Mouse (Mus musculus) adrenal gland (tissue): Measurements from ENCODE around the gene Mfsd2a.

ENCODE experiments used
- intact Hi-C: fragments of 180-260 bp; cut with DNase I; formaldehyde crosslinking; loops from one replicate; pipeline ENCODE4 v1.15.1; 2025
- long read RNA-seq, 2 experiments: library from polyadenylated mRNA; unstranded; transcript quantifications; one replicate each; pipeline ENCODE4 v2.0.0; 2020; ENCODE audit warnings: borderline replicate concordance in 1 of 2; ENCODE audit not compliant: insufficient replicate concordance in 1 of 2

Mfsd2a gene
- long read RNA-seq, experiment 1, partial matches to known transcripts, result 0 of 1 reads
- long read RNA-seq, experiment 1, other reads (novel, unspliced or antisense), result 1 of 1 reads
- long read RNA-seq, experiment 2, partial matches to known transcripts, result 0 of 1 reads
- long read RNA-seq, experiment 2, other reads (novel, unspliced or antisense), result 1 of 1 reads

DNA sequence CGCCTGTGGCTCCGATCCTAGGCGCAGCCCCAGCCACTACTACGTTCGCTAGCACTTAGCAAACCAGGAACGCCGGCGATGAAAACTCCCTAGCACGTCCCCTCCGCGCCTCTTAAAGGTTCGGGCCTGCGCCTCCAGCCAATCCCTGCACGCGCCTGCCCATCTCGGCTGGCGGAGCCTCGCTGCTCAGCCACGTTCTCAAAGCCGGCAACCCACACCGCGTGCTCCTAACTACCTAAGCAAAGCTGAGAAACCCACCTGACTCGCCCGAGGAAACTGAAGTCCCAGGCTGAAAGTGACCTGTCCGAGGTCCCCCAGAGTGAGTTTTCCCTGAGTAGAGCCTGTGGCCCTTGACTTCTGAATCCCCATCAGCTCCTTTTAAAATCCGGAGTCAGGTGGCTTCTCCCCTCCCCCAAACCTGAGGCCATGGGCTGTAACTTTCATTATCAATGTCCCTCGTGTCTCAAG is at the start of gene Mfsd2a:
Mfsd2a (minus strand) TSS at position 89 of the 468 bp plus-strand sequence.
- intact Hi-C loops, result no loop called here

DNA sequence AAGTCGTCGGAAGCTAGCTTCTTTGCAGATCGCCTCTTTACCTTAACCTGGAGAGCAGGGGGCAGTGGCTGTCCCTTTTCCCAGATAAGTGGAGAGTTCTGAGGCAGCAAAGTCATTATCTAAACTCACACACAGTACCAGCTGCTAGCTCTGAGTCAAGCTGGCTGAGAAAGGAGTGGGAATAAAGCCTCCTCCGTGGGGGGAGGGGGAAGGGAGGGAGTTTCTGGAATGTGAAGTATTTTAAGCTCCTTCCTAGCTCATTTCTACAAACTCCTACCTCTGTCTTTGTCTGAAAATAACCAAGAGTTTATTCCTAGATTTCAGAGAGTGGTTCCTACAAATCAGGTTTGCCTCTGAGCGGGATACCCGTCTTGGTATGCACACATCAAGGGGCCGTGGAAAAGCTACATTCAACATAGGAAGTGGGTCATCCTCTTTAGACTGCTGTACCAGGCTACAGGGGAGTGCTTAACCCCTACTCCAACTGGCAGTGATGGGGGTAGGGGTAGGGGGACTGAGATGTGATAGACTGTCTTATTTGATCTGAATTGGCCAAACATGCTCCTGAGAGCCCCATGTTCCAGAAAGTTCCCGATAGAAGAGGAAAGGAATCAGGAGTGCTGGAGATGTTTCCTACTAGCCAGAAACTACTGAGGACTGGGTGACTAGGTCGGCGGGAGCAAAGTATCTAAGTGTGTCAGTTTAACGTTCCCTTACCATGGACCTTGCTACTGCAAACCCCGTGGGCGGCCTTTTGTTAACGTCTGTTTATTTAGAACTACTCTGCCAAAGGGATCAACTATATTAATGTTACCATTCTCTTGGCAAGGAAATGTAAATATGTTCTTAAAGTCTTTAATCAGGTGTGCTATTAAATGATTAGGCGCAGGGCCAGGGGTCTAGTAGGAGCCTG is 44.3 kb upstream of the Mfsd2a start:
- intact Hi-C loops, result no loop called here

DNA sequence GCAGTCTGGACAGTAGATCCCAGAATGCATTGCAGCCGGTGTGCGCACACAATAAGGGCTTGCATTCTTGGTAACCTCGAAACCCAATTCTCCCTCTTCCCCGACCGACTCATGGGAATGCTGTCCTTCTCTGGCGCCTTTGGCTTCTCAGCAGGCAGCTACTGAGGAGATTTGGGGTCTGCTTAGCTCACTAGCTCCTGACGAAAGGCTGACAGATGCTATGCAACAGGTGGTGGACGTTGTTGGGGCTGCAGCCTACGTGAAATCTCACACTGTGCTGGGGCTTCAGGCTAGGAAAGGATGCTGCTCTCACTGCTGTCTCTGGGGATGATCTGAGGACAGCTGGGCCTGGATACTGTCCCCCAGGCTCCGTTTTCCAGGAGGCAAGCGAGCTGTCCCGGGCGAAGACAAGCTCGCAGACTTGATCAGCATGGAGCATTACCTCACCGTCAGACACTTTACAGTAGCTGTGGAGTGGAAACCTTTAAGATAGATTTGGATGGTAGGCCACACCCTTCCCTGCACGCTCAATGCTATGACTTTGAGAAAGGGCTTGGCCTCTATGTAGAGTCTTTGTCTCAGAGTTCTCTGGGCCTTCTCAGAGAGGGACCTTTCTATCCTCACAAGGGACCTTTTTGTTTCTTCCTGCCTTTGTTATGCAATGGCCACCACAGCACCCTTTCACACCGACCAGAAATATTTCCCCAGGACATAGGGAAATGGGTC is 39.8 kb upstream of the Mfsd2a start:
- intact Hi-C loops, result no loop called here

DNA sequence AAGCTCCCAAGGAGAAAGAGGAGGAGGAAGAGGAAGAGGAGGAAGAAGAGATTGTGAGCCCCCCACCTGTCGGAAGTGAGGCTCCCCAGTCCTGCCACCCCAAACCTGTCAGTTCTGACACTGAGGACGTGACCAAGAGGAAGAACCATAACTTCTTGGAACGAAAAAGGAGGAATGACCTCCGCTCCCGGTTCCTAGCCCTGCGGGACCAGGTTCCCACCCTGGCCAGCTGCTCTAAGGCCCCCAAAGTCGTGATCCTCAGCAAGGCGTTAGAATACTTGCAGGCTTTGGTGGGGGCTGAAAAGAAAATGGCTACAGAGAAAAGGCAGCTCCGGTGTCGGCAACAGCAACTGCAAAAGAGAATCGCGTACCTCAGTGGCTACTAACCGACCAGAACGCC is 39.1 kb upstream of the Mfsd2a start:
- intact Hi-C loops, result no loop called here

DNA sequence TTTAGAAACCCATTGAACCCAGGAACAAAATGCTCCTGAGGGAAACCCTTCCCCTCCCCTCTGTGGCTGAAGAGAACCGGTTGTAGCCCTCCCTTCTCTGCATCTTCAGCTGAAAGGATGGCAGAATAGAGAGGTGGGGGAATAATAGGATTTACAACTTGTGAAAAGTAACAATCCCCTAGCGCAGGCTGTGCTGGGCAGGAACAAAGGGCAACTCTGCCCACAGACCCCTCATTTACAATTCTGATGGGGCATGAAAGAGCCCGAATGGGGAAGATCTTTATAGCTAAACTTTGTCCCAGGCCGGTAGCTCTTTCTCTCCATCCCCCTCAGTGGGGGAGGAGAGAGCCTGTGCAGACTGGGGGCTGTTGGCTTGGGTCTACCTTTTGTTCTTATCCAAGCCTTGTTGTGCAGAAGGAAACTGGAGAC is 38.3 kb upstream of the Mfsd2a start:
- intact Hi-C loops, result no loop called here

DNA sequence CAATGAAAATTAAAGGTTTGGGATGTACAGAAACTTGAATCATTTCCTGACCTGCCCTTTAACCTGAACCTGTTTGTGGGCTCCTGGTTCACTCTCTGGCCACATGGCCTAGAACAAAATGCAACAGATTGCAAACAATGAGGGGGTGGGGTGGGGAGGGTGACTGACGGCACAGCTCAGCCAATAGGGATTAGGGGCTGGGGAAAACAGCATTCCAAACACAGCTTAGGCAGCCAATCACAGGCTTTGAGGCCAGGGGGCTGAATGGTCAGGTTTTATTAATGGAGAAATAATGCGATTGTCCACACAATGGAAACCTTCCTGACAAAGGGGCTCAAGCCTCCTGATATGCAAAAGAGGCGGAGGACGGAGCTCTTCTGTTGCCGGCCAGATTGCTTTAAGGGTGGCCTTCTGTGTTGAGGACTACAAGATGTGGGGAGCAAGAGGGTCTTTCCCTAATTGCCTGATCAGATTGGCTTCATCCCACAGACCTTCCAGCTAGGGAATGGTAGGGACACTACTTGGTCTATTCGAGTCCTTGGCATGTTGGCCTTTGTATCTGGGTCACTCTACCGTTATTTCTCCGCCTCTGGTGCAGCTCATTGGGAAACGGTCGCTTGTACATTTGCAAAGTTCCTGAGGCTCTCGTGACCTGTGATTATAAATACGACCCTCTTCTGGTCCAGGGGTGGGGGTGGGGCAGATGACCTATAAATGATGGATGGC is 37.7 kb upstream of the Mfsd2a start:
- intact Hi-C loops, result no loop called here

DNA sequence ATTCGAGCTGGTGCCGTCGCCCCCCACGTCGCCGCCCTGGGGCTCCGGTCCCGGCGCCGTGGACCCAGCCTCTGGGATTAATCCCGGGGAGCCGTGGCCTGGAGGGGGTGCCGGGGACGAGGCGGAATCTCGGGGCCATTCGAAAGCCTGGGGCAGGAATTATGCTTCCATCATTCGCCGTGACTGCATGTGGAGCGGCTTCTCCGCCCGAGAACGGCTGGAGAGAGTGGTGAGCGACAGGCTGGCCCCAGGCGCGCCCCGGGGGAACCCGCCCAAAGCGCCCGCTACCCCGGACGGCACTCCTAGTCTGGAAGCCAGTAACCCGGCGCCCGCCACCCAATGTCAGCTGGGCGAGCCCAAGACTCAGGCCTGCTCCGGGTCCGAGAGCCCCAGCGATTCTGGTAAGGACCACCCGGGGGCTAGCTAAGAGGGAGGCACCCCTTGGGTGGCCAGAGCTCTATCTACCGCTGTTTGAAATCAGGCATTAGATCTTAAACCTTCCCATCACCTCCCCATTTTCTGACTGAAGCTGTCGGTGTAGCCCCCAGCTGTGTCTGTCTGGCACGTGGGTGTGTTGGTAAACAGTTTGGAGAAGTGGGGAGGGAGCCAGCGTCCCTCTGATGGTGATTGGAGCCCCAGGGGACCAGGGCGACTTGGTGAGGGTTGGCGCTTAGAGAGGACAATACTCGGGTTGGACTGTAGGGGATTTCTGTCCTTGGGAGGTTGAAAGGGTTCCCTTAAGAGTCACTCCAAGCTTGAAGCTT is 35.8 kb upstream of the Mfsd2a start:
- intact Hi-C loops, result no loop called here

DNA sequence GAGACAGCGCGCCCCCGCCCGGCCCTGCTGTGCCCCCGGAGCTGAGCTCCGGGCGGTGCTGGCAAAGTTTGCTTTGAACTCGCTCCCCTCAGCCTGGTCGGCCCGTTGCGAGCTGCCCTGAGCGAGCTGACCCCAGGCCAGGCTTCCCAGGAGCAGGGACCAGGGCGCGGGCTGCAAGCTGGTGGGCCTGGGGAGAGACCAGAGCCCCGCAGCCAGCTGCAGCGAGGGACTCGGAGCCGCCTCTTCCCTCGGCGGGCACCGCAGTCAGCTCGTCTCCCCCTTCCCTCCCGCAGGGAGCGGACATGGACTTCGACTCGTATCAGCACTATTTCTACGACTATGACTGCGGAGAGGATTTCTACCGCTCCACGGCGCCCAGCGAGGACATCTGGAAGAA is 35.2 kb upstream of the Mfsd2a start:
- intact Hi-C loops, result no loop called here

DNA sequence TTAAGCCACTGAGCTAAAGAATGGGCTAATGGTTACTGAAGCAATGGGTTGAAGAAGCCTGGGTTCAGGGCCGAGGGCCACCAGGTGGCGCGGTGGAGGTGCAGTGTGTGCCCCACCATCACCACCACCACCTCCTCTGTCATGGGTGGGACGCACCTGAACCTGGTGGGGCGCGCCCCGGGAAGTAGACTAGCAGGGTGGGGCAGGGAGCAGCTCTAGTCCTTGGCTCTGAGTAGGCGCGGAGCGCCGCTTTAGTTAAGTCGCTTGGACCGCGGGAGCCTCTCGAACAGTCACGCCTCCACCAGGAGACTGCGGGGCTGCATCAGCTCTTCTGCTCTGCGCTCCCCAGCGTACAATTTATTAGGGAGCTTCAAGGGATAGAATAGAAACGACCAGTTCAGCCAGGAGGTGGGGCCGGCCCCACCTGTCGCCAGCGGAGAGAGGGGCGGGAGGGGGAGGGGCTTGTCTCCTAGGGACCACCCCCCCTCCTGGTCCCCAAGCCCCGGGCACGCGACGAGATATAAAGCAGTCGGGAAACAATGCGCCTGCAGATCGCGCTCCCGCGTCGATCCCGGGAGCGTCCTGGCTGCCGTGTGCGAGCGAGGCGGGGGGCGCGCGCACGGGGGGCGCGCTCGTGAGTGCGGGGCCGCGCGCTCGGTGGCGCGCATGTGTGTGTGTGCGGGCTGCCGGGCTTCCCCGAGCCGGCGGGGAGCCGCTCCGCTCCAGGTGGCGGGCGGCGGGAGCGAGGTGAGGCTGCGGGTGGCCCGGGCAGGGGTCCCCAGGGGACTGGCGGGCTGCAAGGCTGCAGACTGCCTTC is 34.6 kb upstream of the Mfsd2a start, which contains the start of gene Mycl:
Mycl (plus strand) TSS at position 249 of the 817 bp plus-strand sequence.
- intact Hi-C loops, result loop anchor here (2.0 kb wide), 1 partner anchor 87 kb away; no protein-coding TSS in a partner anchor

DNA sequence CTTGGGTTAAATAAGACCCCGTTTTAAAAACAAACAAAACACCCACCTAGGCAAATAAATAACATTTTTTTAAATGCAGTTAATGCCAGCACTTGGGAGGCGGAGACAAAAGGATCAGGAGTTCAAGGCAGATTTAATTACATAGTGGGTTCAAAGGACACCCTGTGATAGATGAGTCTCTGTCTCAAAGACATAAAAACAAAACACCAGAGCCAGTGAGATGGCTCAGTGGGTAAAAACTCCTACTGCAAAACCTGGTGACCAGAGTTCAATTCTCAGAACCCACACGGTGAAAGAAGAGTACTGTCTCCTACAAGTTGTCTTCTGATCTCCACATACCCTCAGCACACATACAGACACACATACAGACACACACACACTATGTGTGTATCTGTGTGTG is 31.3 kb upstream of the Mfsd2a start:
- intact Hi-C loops, result no loop called here

DNA sequence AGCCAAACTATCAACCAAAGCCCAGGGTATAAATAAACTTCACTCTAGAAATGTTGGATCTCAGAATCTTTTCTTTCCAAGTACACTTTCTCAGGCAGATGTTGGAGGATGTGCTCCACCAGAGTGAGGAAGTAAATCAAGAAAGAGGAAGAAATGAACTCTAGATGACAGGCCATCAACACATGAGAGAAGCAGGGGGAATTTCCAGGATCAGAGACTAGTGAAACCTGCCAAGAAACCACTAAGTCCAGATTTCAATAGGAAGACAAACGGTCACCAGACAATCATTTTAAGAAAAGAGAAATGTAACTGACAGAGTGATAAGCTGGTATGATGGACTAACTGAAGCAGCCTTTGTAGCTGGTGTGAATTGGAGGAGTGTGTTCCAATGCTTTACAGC is 30.2 kb upstream of the Mfsd2a start:
- intact Hi-C loops, result no loop called here

DNA sequence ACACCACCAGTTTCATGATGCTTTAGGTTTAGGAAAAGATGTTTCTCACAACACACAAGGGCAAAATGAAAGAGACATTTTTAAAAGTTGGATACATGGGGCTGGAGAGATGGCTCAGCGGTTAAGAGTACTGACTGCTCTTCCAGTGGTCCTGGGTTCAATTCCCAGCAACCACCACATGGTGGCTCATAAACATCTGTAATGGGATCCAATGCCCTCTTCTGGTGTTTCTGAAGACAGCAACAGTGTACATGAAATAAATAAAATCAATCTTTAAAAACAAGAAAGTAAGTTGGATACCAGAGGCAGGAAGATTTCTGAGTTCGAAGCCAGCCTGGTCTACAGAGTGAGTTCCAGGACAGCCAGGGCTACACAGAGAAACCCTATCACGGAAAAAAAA is 27.0 kb upstream of the Mfsd2a start:
- intact Hi-C loops, result loop anchor here (5.0 to 10.0 kb wide), 2 partner anchors 91 to 173 kb away; no protein-coding TSS in a partner anchor

DNA sequence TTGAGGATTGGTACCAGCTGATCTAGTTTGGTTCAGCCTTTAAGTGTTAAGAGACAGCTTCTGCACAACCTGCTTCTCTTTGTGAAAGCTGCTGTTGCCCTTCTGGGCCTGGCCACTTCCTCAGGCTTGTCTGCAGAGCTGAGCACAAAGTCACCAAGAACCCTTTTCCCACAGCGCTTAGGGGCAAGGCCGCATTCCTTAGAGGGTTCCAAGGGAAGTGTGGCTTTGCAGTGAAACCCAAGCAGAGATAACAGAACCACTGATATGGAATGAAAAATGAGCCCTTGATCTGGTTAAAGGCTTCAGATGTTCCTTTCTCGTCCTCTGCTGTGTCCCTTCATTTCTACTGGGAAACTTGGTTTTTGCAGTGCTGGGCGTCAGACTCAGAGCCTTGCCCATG is 26.4 kb upstream of the Mfsd2a start:
- intact Hi-C loops, result loop anchor here (5.0 to 10.0 kb wide), 2 partner anchors 90 to 173 kb away; no protein-coding TSS in a partner anchor

DNA sequence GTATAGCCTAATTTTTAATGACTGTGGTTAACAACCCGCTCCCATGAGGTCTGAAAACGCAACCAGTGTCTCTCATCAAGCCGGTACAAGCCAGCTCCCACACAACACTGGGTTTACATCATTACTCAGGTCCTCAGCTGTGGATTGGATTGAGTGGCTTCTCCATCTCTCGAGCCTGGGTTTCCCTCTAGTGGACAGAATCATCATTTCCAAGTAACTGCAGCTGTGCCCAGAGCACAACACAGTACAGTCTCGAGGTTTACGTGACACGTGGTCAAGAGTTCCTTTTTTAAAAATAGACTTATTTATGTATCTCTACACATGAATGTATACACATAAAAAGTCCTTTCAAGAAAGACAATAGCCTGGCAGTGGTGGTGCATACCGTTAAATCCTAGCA is 24.1 kb upstream of the Mfsd2a start:
- intact Hi-C loops, result loop anchor here (2.0 to 10.0 kb wide), 3 partner anchors 40 to 170 kb away; no protein-coding TSS in a partner anchor

DNA sequence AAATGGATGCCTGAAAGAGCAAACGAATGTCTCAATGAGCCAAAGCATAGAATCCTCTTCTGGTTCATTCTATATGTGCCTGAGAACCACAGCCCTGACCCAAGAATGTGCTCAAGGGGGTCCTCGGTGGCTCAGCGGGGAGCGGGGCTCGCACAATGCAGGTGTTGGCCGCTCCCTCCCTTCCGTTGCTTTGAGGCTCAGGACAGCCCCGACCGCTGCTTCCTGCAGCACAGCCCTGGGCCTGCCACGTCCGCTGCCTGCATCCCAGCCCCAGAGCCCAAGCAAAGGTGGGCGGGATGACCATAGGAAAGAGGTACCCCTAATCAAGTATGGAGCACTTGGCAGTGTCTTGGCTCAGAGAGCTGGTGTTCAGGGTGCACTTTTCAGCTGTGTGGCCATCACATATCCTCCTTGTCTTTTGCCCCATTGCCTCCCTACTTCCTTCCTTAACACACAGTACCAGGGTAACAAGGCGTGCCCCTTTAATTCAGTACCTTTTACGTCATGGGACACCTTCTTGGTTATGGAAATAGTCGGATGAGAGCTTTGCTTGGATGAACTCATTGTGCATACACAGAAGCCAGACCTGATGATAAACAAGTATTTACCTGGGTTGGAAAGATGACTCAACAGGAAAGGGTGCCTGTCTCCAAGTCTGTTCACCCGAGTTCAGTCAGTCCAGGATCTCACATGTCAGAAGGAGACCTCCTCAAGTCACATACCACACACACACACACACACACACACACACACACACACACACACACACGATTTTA is 22.7 kb upstream of the Mfsd2a start:
- intact Hi-C loops, result loop anchor here (2.0 to 10.0 kb wide), 3 partner anchors 39 to 169 kb away; no protein-coding TSS in a partner anchor

DNA sequence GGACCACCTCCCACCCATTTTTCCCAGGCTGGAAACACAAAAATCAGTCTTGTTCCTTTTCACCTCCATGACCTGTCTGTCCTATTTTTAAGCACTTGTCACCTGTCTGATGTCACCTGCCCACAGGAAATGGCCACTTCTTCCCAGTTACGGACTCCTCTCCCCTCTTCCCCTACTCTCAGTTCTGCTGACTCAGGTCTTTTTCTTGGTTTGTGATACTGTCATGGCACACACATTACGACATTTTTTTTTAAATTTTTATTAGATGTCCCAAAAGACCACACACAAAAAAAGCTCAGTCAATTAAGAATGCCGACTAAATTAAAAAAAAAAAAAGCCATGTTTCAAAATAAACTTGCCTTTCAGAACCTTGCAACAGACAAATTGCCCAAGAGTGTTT is 21.5 kb upstream of the Mfsd2a start:
- intact Hi-C loops, result loop anchor here (5.0 to 10.0 kb wide), 2 partner anchors 70 to 168 kb away; no protein-coding TSS in a partner anchor

DNA sequence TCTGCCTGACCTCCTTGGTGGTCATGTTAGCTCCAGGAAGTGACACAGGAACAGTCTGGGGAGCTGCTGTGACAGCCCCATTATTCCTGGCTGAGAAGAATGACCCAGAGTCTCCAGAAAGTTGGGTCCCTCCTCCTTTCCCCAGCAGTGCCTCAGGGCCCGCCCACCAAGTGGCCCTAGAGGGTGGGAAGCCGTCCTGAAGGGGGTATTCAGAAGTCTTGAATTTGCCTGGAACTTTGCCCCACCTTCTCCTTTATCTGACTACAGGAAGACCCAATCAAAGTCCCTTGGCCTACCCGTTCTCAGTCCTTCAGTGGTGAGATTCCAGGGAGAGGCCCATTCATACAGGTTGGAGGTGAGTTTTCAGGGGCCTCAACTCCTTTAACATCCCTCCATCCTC is 20.9 kb upstream of the Mfsd2a start:
- intact Hi-C loops, result loop anchor here (5.0 to 10.0 kb wide), 2 partner anchors 70 to 167 kb away; no protein-coding TSS in a partner anchor

DNA sequence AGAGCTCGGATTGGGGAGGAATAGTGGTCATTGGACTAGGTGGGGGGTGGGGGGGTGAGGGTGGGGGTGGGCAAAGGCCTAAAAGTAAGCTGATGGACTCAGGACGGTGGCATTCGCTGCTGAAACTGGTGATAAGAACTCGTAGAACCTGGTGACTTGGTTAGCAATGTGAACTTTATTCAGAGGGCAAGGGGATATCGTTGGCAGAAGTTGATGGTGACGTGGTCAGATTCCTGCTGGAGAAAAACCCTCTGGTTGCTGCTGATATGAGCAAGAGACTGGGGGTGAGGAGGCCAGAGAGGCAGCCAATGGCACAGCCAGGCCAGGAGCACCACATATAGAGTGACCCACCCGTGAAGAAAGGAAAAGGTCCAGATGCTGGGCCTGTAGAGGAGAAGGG is 20.2 kb upstream of the Mfsd2a start:
- intact Hi-C loops, result loop anchor here (5.0 to 10.0 kb wide), 2 partner anchors 69 to 166 kb away; no protein-coding TSS in a partner anchor
